Mouse (Mus musculus) embryonic fibroblast, embryonic 13.5 days (primary cell): ENCODE measurements around the gene Gosr2. TPM values are rescaled to one million over a fixed set of nuclear protein-coding genes. Genes with fewer than 3 reads are reported as not detected.
A peak's percentile ranks its signal among the peaks of the same experiment; 100 is the strongest.
"Not testable (repeated sequence)": the region's sequence is repeated elsewhere in the genome, so short reads cannot be mapped to it uniquely, and the experiment has no call there.

Source experiments
- H3K27ac ChIP-seq: 2 replicates; pipeline ENCODE4 v1.5.1; 2012; ENCODE audit warnings: low read length, control low read depth, inconsistent platforms; ENCODE audit not compliant: insufficient read depth
- H3K4me1 ChIP-seq: 2 replicates; pipeline ENCODE4 v1.6.1; 2011; ENCODE audit warnings: low read length; ENCODE audit not compliant: control insufficient read depth, insufficient read depth
- H3K4me3 ChIP-seq: 2 replicates; pipeline ENCODE4 v1.5.1; 2011; ENCODE audit warnings: mild to moderate bottlenecking, control low read depth, low read length; ENCODE audit not compliant: insufficient read depth
- CTCF ChIP-seq: IDR thresholded peaks from 2 replicates; pipeline ENCODE4 v1.5.1; 2011; ENCODE audit warnings: mild to moderate bottlenecking, control low read depth, low read length, moderate library complexity, borderline replicate concordance; ENCODE audit not compliant: insufficient read depth
- POLR2A ChIP-seq: IDR thresholded peaks from 2 replicates; pipeline ENCODE4 v1.6.1; 2011; ENCODE audit warnings: low read depth, mild to moderate bottlenecking, control low read depth, low read length, moderate library complexity
- polyA plus RNA-seq: library from polyadenylated mRNA; stranded (reverse); fragments of >200 nt; gene quantifications from 2 replicates; pipeline ENCODE4 v1.2.4, GENCODE M21; 2011; ENCODE audit warnings: low read depth; ENCODE audit not compliant: missing spikeins, insufficient read length

Gosr2 gene
- polyA plus RNA-seq, 1 experiment: 110 TPM

DNA sequence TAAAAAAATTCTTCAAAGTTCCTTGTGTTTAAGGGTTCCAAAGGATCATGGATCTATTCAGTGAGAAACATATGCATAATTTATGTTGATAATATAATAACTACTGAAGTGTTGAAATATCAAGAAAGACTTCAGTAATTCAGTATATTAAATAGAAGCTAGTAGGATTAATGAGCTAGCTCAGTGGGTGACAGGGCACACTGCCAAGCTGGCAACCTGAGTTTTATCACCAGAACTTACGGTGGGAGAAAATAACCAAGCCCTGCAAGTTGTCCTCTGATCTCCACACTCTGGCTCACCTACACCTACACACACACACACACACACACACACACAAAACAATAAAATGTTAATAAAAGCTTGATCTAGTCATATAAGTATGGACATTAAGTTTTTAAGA is 4.5 kb downstream of the Gosr2 start:
- H3K27ac ChIP-seq: no peak overlapping the region
- TF ChIP-seq CTCF (no peak), POLR2A (no peak)
- H3K4me3 ChIP-seq: no peak overlapping the region
- H3K4me1 ChIP-seq: no peaks in the 10 kb centered on the region; the same call in 1 of the 2 replicates

DNA sequence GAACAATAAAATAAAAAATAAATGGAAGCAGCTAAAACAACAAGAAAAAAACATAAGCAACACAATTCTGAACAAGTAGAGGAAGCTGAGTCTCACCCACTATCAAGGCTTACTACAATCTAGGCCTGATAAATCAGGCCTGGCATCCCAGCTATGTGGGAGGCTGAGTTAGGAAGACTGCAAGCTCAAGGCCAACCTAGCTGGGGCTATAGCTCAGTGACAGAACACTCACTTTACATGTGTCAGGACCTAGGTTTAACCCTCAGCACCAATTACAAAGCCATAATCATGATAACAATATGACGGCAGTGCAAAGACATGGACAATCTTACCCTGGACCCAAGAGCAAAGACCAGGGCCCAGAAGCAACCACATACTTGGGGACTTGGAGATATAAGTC is 6.7 kb downstream of the Gosr2 start:
- H3K4me1 ChIP-seq: no peaks in the 10 kb centered on the region; the same call in 1 of the 2 replicates
- no peak overlapping the region for H3K27ac ChIP-seq
- TF ChIP-seq CTCF (no peak), POLR2A (no peak)
- no peak overlapping the region for H3K4me3 ChIP-seq

- Histone ChIP-seq H3K4me1 (peaks cover under 1% of the 10 kb centered on the region), H3K27ac (no peak overlapping the region), H3K4me3 (no peak overlapping the region)
- TF ChIP-seq POLR2A: no peak
- TF ChIP-seq CTCF: no peak
Observed at GRCm38 (mm10) chr11:103688980-103689378, 8.7 kb downstream of the Gosr2 start.

DNA sequence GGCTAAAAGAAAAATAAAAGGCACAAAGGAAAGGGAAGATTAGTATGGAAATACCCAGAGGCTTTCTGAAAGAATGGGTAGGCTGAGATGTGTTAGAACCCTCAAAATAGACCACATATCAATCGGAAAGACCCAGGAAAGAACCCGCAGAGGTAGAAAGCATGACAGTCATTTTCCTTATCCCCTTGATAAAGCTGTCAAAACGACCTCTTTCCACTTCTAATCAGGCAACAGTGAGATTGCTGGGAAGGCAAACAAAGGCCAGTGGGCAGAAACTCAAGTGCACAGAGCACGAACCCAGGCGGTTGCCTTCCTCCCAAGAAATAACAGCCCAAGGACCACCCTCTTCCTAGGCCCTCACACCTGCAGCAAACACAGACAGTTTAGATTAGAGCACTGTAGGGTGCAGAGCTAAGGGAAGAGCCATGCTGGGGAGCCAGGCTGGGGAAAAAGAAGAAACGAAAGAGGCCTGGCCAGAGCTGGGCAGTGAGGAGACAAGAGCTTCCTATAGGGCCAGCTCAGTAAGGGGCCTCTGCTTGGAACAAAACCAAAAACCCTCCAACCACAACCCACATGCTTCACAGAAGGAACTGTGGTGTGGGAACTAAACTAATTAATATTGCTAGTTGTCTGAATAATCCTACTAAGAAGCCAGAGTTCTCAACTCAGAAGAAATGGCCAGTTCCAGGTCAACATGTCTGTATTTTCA is 9.3 kb downstream of the Gosr2 start:
- no peak overlapping the region for H3K4me3 ChIP-seq
- peaks cover 3% of the 10 kb centered on the region for H3K4me1 ChIP-seq
- no peak for TF ChIP-seq CTCF
- no peak for TF ChIP-seq POLR2A

GRCm38 (mm10) chr11:103686706-103687105 is 11.0 kb downstream of the Gosr2 start:
- Histone ChIP-seq H3K27ac (no peak overlapping the region), H3K4me3 (no peak overlapping the region), H3K4me1 (peaks cover 3% of the 10 kb centered on the region)
- no peak for TF ChIP-seq CTCF
- no peak for TF ChIP-seq POLR2A

More for the DNA sequence above, 9.3 kb downstream of the Gosr2 start:
- H3K27ac ChIP-seq: no peak overlapping the region

GRCm38 (mm10) chr11:103685261-103685736 is 12.4 kb downstream of the Gosr2 start:
- TF ChIP-seq CTCF (no peak), POLR2A (no peak)
- Histone ChIP-seq H3K4me3 (no peak overlapping the region), H3K4me1 (peaks cover 3% of the 10 kb centered on the region), H3K27ac (no peak overlapping the region)

- Histone ChIP-seq H3K4me1 (peaks cover 3% of the 10 kb centered on the region), H3K4me3 (no peak overlapping the region), H3K27ac (no peak overlapping the region)
- TF ChIP-seq POLR2A: no peak
- no peak for TF ChIP-seq CTCF
Observed at GRCm38 (mm10) chr11:103683667-103684334, 13.9 kb downstream of the Gosr2 start.

DNA sequence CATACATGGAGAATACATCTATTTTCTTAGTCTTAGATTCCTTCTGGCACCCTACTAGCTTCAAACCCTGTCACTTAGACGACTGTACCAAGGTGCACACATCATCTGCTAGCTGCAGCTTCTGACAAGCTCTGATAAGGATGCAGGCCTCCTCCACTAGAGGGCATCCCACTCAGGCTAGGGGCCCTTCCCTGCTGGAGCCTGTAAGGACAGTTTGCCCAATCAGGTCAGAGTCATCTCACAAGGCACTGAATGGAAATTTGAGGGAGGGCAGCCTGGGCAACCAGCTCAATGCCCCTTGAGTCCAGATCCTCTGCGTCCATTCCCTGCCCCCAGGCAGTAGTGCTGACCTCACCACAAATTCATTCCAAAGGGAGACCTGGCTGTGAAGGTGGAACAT is 20.7 kb downstream of the Gosr2 start:
- not testable (repeated sequence) for H3K4me3 ChIP-seq, H3K4me1 ChIP-seq, H3K27ac ChIP-seq
- TF ChIP-seq CTCF: peak; percentile 41; the same call in 1 of the 2 replicates

DNA sequence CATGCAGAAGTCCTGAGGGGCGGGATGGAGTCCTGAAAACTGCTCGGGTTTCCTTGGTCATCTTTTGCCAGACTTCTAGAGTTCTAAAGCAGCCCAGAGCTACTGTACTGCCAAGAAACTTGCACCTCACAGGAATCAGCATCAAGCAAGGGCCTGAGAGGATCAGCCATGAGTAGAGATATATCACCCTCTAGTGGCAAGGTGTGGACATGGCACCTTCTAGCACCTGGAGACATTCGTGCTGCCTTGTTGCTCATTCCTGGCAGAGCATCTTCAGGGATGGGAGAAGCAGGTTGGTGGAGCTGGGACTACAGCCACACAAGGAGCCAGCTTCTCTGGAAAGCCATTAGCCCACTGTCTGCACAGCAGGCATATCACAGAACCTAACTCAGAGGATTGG is 22.1 kb downstream of the Gosr2 start:
- H3K4me1 ChIP-seq: no peaks in the 10 kb centered on the region
- H3K27ac ChIP-seq: no peak overlapping the region
- TF ChIP-seq POLR2A (no peak), CTCF (peak; percentile 70; the same call in 1 of the 2 replicates)
- H3K4me3 ChIP-seq: no peak overlapping the region

DNA sequence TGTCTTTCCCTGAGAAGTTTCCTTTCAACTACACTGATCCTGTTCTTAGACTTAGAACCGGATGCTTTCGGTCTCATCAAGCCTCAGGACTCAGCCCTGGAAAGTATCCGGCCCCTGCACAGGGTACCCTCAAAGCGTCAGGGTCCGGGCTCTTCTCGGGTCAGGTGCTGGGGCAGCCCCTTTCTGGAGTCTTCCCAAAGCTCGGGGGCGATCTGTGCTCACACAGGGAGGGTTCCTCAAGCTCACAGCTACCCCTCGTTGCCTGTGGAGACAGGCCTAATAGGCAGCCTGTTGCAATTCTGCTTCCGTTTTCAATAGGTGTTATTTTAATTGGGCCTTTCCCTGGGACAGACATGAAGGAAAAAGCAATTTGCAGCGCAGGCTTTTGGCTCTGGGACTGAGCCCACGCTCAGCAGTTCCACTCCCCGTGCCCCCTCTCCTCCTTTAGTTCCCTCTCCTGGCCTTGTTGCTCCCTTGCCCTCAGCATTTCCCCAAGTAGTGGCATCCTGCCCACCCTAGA is 30.7 kb downstream of the Gosr2 start:
- TF ChIP-seq CTCF (no peak), POLR2A (no peak)
- Histone ChIP-seq H3K4me1 (no peaks in the 10 kb centered on the region), H3K27ac (no peak overlapping the region), H3K4me3 (no peak overlapping the region)
